Mouse (Mus musculus): ENCODE results near the gene Klc3. TPM values are rescaled to one million over a fixed set of nuclear protein-coding genes. Genes with fewer than 3 reads are reported as not detected.

The Klc3 gene
- polyA plus RNA-seq, 1 experiment from 2014 or later = 10.2 TPM

DNA sequence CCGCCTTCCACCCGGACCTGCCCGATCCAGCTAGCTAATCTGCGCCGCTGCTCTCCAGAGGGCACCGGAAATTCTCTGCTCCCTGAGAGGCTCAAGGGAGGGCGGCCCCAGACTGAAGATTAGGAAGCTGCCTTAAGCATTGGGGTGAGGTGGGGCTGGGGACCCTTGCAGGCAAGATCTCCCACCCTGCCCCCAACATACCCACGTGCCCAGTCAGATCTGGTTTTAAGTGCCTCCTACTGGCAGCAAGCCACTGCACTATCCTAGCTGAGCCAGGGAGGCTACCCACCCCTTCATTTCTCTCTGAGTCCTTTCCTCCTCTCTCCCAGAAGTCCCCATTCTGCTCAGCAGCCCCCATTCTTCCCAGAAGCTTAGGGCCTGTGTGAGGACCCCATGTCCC lies 25.9 kb downstream of the Klc3 start:
- peaks cover 21% of the 10 kb centered on the region; the same call in 1 of the 2 replicates for H3K36me3 ChIP-seq (ENCODE audit: control insufficient read depth, insufficient read depth, low read length)
- WGBS = 80% methylated on average over 8 of the region's 8 CpGs
- H3K9ac ChIP-seq (ENCODE audit: low read depth, low read length) = no peak overlapping the region
- ATAC-seq (ENCODE audit: low read depth) (no peak), DNase-seq (ENCODE audit: low spot score) (no peak)
- no peaks in the 10 kb centered on the region for H3K9me3 ChIP-seq (ENCODE audit: control insufficient read depth, low read length)
- H3K4me1 ChIP-seq (ENCODE audit: control insufficient read depth, insufficient read depth, low read length) = peaks cover 4% of the 10 kb centered on the region
- H3K4me3 ChIP-seq (ENCODE audit: low read depth, low read length) = no peak overlapping the region
- H3K27ac ChIP-seq (replicated peaks; ENCODE audit: low read depth, low read length) = no peak overlapping the region
- no peaks in the 10 kb centered on the region for H3K27me3 ChIP-seq (replicated peaks; ENCODE audit: control insufficient read depth, insufficient read depth, low read length)
- H3K4me2 ChIP-seq (ENCODE audit: low read depth, low read length) = no peak overlapping the region

DNA sequence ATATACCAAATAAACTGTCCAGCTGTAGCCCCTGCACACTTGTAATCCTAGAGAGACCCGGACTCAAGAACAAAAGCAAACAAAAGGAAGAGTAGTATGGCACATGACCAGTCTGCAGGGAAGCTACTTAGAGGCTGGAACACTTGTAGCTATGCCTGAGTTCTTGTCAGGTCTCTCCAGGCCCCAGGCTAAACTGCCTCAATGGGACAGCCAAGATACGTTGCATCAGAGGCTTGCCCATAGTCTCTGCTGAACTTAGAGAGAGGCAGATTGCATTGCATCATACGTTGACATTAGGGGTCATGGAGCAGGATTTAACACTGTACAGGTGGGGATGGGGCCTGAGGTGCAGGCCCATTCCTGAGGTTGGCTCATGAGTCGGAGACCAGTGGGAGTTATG lies 27.9 kb downstream of the Klc3 start:
- Histone ChIP-seq H3K4me2 (ENCODE audit: low read depth, low read length) (no peak overlapping the region), H3K27ac (replicated peaks; ENCODE audit: low read depth, low read length) (no peak overlapping the region), H3K4me1 (ENCODE audit: control insufficient read depth, insufficient read depth, low read length) (no peaks in the 10 kb centered on the region), H3K4me3 (ENCODE audit: low read depth, low read length) (no peak overlapping the region), H3K27me3 (replicated peaks; ENCODE audit: control insufficient read depth, insufficient read depth, low read length) (no peaks in the 10 kb centered on the region), H3K9me3 (ENCODE audit: control insufficient read depth, low read length) (no peaks in the 10 kb centered on the region), H3K9ac (ENCODE audit: low read depth, low read length) (no peak overlapping the region), H3K36me3 (ENCODE audit: control insufficient read depth, insufficient read depth, low read length) (peaks cover 21% of the 10 kb centered on the region; the same call in 1 of the 2 replicates)
- WGBS = 82% methylated on average over 4 of the region's 4 CpGs
- no peak for DNase-seq (ENCODE audit: low spot score)
- no peak for ATAC-seq (ENCODE audit: low read depth)

DNA sequence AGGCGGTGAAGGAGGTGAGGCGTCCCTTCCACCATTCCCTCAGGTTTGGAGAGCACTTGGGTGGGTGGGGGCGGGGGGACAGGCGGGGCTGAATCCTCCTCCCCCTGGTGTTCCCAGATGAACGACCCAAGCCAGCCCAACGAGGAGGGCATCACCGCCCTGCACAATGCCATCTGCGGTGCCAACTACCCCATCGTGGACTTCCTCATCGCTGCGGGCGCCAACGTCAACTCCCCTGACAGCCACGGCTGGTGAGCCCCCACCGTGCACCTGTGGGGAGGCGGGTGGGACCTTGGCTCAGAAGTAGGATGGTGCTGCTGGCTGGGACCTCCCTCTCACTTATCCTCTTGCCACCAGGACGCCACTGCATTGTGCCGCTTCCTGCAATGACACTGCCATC lies 28.5 kb downstream of the Klc3 start:
- H3K27ac ChIP-seq (replicated peaks; ENCODE audit: low read depth, low read length) = no peak overlapping the region
- H3K27me3 ChIP-seq (replicated peaks; ENCODE audit: control insufficient read depth, insufficient read depth, low read length) = no peaks in the 10 kb centered on the region
- H3K4me2 ChIP-seq (ENCODE audit: low read depth, low read length) = no peak overlapping the region
- no peaks in the 10 kb centered on the region for H3K4me1 ChIP-seq (ENCODE audit: control insufficient read depth, insufficient read depth, low read length)
- WGBS = 73% methylated on average over 17 of the region's 18 CpGs
- no peak for ATAC-seq (ENCODE audit: low read depth)
- H3K9me3 ChIP-seq (ENCODE audit: control insufficient read depth, low read length) = no peaks in the 10 kb centered on the region
- DNase-seq (ENCODE audit: low spot score) = no peak
- peaks cover 27% of the 10 kb centered on the region; the same call in 1 of the 2 replicates for H3K36me3 ChIP-seq (ENCODE audit: control insufficient read depth, insufficient read depth, low read length)
- no peak overlapping the region for H3K4me3 ChIP-seq (ENCODE audit: low read depth, low read length)
- H3K9ac ChIP-seq (ENCODE audit: low read depth, low read length) = no peak overlapping the region

DNA sequence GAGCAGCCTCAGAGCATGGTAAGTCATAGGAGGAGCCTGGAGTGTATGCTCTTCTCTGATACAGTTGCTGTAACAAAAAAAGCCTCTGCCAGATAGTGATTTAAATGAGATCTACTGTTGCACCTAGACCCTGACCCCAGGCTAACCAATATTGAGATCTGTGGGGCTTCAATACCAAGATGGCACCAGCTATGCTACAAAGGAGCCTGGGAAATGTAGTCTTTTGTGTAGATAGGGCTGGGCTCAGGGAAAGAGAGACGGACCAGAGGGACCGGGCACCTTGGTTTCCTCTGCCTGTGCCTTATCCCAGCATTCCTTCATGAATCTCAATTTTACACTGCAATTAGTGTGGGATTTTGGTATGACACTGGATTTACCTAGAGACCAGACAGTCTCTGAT lies 30.5 kb downstream of the Klc3 start:
- H3K27me3 ChIP-seq (replicated peaks; ENCODE audit: control insufficient read depth, insufficient read depth, low read length) = no peaks in the 10 kb centered on the region; the same call in 1 of the 2 replicates
- no peak overlapping the region for H3K4me2 ChIP-seq (ENCODE audit: low read depth, low read length)
- H3K9ac ChIP-seq (ENCODE audit: low read depth, low read length) = no peak overlapping the region
- H3K9me3 ChIP-seq (ENCODE audit: control insufficient read depth, low read length) = no peaks in the 10 kb centered on the region
- WGBS = 75% methylated on average over 2 of the region's 2 CpGs
- no peak overlapping the region for H3K27ac ChIP-seq (replicated peaks; ENCODE audit: low read depth, low read length)
- H3K4me1 ChIP-seq (ENCODE audit: control insufficient read depth, insufficient read depth, low read length) = peaks cover 5% of the 10 kb centered on the region
- DNase-seq (ENCODE audit: low spot score) (no peak), ATAC-seq (ENCODE audit: low read depth) (no peak)
- peaks cover 28% of the 10 kb centered on the region; the same call in 1 of the 2 replicates for H3K36me3 ChIP-seq (ENCODE audit: control insufficient read depth, insufficient read depth, low read length)
- no peak overlapping the region for H3K4me3 ChIP-seq (ENCODE audit: low read depth, low read length)

DNA sequence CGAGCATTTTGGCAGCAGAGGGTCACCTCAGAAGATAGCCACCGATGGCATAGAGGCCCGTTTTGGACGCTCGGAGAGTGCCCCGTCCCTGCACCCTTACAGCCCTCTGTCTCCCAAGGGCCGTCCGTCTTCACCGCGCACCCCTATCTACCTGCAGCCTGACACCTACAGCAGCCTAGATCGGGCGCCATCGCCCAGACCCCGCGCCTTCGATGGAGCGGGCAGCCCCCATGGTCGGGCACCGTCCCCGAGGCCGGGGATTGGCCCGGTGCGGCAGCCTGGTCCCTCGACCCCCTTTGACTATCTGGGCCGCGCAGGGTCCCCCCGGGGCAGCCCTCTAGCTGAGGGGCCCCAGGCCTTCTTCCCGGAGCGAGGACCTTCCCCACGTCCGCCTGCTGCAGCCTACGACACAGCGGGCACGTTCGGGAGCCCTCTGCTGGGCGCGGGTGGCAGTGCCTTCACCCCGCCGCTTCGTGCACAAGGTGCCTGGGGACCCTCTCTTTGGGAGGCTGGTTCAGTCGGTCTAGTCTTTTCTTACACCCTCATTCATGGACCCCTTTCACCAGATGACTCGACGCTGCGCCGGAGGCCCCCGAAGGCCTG lies 34.0 kb downstream of the Klc3 start:
- Histone ChIP-seq H3K4me1 (ENCODE audit: control insufficient read depth, insufficient read depth, low read length) (peaks cover 5% of the 10 kb centered on the region), H3K9me3 (ENCODE audit: control insufficient read depth, low read length) (no peaks in the 10 kb centered on the region), H3K36me3 (ENCODE audit: control insufficient read depth, insufficient read depth, low read length) (0 out of 2 replicates have a peak, but pooled peaks cover 13% of the 10 kb centered on the region), H3K27me3 (replicated peaks; ENCODE audit: control insufficient read depth, insufficient read depth, low read length) (no peaks in the 10 kb centered on the region; the same call in 1 of the 2 replicates), H3K4me3 (ENCODE audit: low read depth, low read length) (peak overlapping the region; percentile 41), H3K4me2 (ENCODE audit: low read depth, low read length) (peak overlapping the region; percentile 80), H3K27ac (replicated peaks; ENCODE audit: low read depth, low read length) (no peak overlapping the region), H3K9ac (ENCODE audit: low read depth, low read length) (peak overlapping the region; percentile 66)
- DNase-seq (ENCODE audit: low spot score) = peak; percentile 51
- ATAC-seq (ENCODE audit: low read depth) = peak; percentile 80
- 14% methylated on average over 46 of the region's 46 CpGs for WGBS

DNA sequence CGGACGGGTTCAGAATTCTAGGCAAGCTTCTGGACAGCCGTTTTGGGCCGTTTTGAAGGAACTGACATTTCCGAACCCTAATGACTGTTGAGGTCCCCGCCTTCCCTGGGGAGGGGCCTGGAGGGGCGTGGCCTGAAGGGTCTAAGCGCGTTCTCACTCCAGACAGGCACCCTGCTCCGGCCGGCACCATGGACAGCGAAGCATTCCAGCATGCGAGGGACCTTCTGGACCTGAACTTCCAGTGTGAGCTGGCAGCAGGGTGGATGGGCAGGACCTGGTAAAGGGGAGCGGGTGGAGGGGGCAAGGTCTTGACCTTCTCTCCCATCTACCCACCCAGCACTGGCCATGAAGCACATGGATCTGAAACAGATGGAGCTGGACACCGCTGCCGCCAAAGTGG lies 35.5 kb downstream of the Klc3 start:
- Histone ChIP-seq H3K27me3 (replicated peaks; ENCODE audit: control insufficient read depth, insufficient read depth, low read length) (no peaks in the 10 kb centered on the region; the same call in 1 of the 2 replicates), H3K27ac (replicated peaks; ENCODE audit: low read depth, low read length) (no peak overlapping the region), H3K4me3 (ENCODE audit: low read depth, low read length) (no peak overlapping the region), H3K9ac (ENCODE audit: low read depth, low read length) (no peak overlapping the region), H3K36me3 (ENCODE audit: control insufficient read depth, insufficient read depth, low read length) (0 out of 2 replicates have a peak, but pooled peaks cover 7% of the 10 kb centered on the region), H3K9me3 (ENCODE audit: control insufficient read depth, low read length) (no peaks in the 10 kb centered on the region), H3K4me2 (ENCODE audit: low read depth, low read length) (no peak overlapping the region), H3K4me1 (ENCODE audit: control insufficient read depth, insufficient read depth, low read length) (peaks cover 5% of the 10 kb centered on the region)
- WGBS = 21% methylated on average over 16 of the region's 16 CpGs
- ATAC-seq (ENCODE audit: low read depth) (no peak), DNase-seq (ENCODE audit: low spot score) (peak; percentile 38)

DNA sequence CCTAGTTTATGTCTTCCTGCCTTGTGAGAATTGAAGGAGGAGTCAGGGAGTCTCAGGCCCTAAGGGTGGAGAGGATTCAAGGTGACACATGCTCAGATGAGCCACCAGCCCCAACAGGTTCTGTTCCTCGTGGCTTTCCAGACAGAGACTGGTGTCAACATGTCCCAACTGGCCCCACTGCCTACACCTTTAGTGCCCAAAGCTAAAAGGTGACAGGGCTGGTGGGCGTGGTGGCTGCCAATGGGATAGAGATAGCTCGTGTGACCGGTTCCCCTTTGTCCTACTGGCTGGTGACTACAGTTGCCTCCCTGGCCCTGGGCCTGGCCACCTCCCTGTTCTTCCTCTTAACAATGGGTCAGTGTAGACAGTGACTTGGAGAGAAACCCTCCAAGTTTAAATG lies 38.5 kb downstream of the Klc3 start:
- 70% methylated on average over 4 of the region's 4 CpGs for WGBS
- DNase-seq (ENCODE audit: low spot score) (peak; percentile 81), ATAC-seq (ENCODE audit: low read depth) (no peak)
- no peak overlapping the region for H3K4me3 ChIP-seq (ENCODE audit: low read depth, low read length)
- H3K36me3 ChIP-seq (ENCODE audit: control insufficient read depth, insufficient read depth, low read length) = 0 out of 2 replicates have a peak, but pooled peaks cover under 1% of the 10 kb centered on the region
- H3K27ac ChIP-seq (replicated peaks; ENCODE audit: low read depth, low read length) = no peak overlapping the region
- H3K9me3 ChIP-seq (ENCODE audit: control insufficient read depth, low read length) = no peaks in the 10 kb centered on the region
- H3K9ac ChIP-seq (ENCODE audit: low read depth, low read length) = no peak overlapping the region
- no peaks in the 10 kb centered on the region; the same call in 1 of the 2 replicates for H3K27me3 ChIP-seq (replicated peaks; ENCODE audit: control insufficient read depth, insufficient read depth, low read length)
- H3K4me2 ChIP-seq (ENCODE audit: low read depth, low read length) = no peak overlapping the region
- H3K4me1 ChIP-seq (ENCODE audit: control insufficient read depth, insufficient read depth, low read length) = peaks cover 8% of the 10 kb centered on the region

DNA sequence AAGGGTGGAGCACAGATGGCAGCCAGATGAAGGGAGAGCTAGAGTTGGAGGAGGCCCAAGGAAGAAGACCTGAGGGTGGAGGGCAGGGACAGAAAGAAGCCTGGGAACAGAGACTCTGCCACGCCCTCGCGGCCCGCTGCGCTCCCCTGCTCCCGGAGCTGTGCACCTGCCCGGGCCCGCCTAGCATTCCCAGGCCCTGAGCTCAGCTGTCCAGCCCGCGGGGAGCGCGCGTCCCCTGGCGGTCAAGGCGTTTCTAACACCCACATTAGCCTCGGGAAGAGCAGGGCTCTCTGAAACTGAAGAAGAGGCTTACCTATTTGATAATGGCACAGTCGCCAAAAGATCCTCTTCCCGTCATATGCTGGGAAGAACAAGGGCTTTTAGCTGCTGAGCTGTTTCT lies 40.0 kb downstream of the Klc3 start:
- Histone ChIP-seq H3K9ac (ENCODE audit: low read depth, low read length) (no peak overlapping the region), H3K27ac (replicated peaks; ENCODE audit: low read depth, low read length) (0 out of 2 replicates have a peak overlapping the region, but pooled peaks have one; percentile 30), H3K4me2 (ENCODE audit: low read depth, low read length) (peak overlapping the region; percentile 13), H3K4me3 (ENCODE audit: low read depth, low read length) (no peak overlapping the region), H3K4me1 (ENCODE audit: control insufficient read depth, insufficient read depth, low read length) (peaks cover 3% of the 10 kb centered on the region; the same call in 1 of the 2 replicates), H3K27me3 (replicated peaks; ENCODE audit: control insufficient read depth, insufficient read depth, low read length) (no peaks in the 10 kb centered on the region), H3K36me3 (ENCODE audit: control insufficient read depth, insufficient read depth, low read length) (no peaks in the 10 kb centered on the region), H3K9me3 (ENCODE audit: control insufficient read depth, low read length) (no peaks in the 10 kb centered on the region)
- WGBS = 7% methylated on average over 12 of the region's 18 CpGs
- peak; percentile 7; the same call in 1 of the 2 replicates for ATAC-seq (ENCODE audit: low read depth)
- peak; percentile 79 for DNase-seq (ENCODE audit: low spot score)

DNA sequence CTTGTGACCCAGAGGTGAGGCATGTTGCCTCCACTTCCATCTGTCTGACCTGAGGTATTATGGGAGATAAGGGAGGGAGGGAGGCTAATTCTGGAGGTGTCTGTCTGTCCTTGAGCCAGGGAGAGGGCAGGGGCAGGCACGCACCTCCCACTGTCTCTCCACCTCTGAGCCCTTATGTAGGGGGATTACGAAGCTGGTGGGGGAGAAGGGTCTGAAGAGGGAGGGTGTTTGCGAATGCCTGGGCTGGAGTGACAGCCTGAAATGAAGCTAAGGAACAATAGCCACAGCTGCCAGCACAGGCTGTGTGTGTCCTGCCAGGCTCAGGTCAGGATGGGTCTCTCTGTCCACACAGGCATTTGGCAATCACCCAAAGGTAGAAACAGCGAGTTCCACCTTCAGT lies 41.6 kb downstream of the Klc3 start:
- no peak for ATAC-seq (ENCODE audit: low read depth)
- peaks cover under 1% of the 10 kb centered on the region; the same call in 1 of the 2 replicates for H3K36me3 ChIP-seq (ENCODE audit: control insufficient read depth, insufficient read depth, low read length)
- H3K4me1 ChIP-seq (ENCODE audit: control insufficient read depth, insufficient read depth, low read length) = peaks cover 8% of the 10 kb centered on the region; the same call in 1 of the 2 replicates
- H3K9ac ChIP-seq (ENCODE audit: low read depth, low read length) = no peak overlapping the region
- no peaks in the 10 kb centered on the region for H3K9me3 ChIP-seq (ENCODE audit: control insufficient read depth, low read length)
- H3K27ac ChIP-seq (replicated peaks; ENCODE audit: low read depth, low read length) = no peak overlapping the region
- 36% methylated on average over 4 of the region's 4 CpGs for WGBS
- no peak for DNase-seq (ENCODE audit: low spot score)
- H3K27me3 ChIP-seq (replicated peaks; ENCODE audit: control insufficient read depth, insufficient read depth, low read length) = no peaks in the 10 kb centered on the region
- peak overlapping the region; percentile 72 for H3K4me3 ChIP-seq (ENCODE audit: low read depth, low read length)
- H3K4me2 ChIP-seq (ENCODE audit: low read depth, low read length) = peak overlapping the region; percentile 91

Measured in embryonic facial prominence, embryonic 14.5 days (tissue).